Mouse (Mus musculus) megakaryocyte, embryonic 14.5 days (primary cell): ENCODE measurements around the gene Tmem198b. TPM values are rescaled to one million over a fixed set of nuclear protein-coding genes. Genes with fewer than 3 reads are reported as not detected.

Experiments used
- H3K27me3 ChIP-seq: replicated peaks from 2 replicates; pipeline ENCODE3; 2012; ENCODE audit warnings: inconsistent platforms
- H3K36me3 ChIP-seq: replicated peaks from 2 replicates; pipeline ENCODE3; 2012; ENCODE audit warnings: low read length, inconsistent platforms, mixed read lengths
- H3K4me1 ChIP-seq: 2 replicates; pipeline ENCODE4 v1.6.1; 2012; ENCODE audit warnings: inconsistent platforms
- H3K4me3 ChIP-seq: replicated peaks from 2 replicates; pipeline ENCODE3; 2012; ENCODE audit warnings: moderate library complexity, mild to moderate bottlenecking, inconsistent platforms
- H3K9me3 ChIP-seq: 2 replicates; pipeline ENCODE4 v1.6.1; 2012; ENCODE audit warnings: inconsistent platforms
- FLI1 ChIP-seq: IDR thresholded peaks from 2 replicates; pipeline ENCODE4 v1.6.1; 2012; ENCODE audit warnings: low read length, inconsistent platforms, mixed read lengths
- GATA1 ChIP-seq: IDR thresholded peaks from 3 replicates; pipeline ENCODE4 v1.6.1; 2012; ENCODE audit warnings: mixed read lengths, low read length, inconsistent platforms, borderline replicate concordance
- polyA plus RNA-seq: library from polyadenylated mRNA; stranded (reverse); fragments of >175 nt; gene quantifications from 2 replicates; pipeline ENCODE4 v1.2.3, GENCODE M21; 2012; ENCODE audit warnings: low replicate concordance; ENCODE audit not compliant: insufficient read depth

Gene Tmem198b
- polyA plus RNA-seq, 1 experiment: 2.0 TPM

DNA sequence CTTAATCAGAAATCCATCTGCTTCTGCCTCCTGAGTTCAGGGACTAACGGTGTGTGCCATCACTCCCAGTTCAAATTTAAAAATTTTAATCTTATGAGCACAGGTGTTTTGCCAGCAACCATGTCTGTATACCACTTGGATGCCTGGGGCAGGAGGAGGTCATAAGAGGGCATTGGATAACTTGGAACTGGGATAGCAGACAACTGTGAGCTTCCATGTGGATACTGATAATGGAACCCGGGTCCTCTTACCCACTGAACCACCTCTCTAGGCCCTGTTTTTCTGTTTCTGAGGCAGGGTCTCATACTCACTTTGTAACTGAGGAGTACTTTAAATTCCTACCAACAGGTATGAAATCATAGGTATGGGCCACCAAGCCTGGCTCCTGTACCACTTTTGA is 25.7 kb downstream of the Tmem198b start:
- no peak for TF ChIP-seq GATA1
- H3K27me3 ChIP-seq: no peaks in the 10 kb centered on the region
- no peak overlapping the region for H3K4me3 ChIP-seq
- no peaks in the 10 kb centered on the region for H3K36me3 ChIP-seq
- H3K4me1 ChIP-seq: peaks cover 47% of the 10 kb centered on the region
- peaks cover 18% of the 10 kb centered on the region for H3K9me3 ChIP-seq

DNA sequence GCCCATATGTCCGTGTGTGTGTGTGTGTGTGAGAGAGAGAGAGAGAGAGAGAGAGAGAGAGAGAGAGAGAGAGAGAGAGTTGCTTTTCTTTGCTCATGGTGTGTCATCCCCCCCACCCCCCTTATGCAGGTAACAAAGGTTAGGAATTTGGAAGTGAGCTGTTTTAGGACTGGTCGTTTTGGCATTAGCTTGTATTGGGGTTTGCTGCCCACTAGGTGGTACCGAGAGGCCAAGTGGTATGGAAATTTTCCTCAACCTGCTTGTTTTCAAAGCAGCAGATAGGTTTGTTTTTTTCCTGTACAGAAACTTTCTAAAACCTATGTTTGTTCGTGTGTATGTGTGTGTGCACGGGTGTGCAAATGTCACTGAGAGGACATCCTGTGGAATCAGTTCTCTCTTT is 30.5 kb downstream of the Tmem198b start:
- Histone ChIP-seq H3K27me3 (no peaks in the 10 kb centered on the region), H3K4me1 (peaks cover 20% of the 10 kb centered on the region), H3K36me3 (peaks cover 9% of the 10 kb centered on the region), H3K9me3 (peaks cover 4% of the 10 kb centered on the region; the same call in 1 of the 2 replicates), H3K4me3 (no peak overlapping the region)
- TF ChIP-seq GATA1 (no peak), FLI1 (no peak)

DNA sequence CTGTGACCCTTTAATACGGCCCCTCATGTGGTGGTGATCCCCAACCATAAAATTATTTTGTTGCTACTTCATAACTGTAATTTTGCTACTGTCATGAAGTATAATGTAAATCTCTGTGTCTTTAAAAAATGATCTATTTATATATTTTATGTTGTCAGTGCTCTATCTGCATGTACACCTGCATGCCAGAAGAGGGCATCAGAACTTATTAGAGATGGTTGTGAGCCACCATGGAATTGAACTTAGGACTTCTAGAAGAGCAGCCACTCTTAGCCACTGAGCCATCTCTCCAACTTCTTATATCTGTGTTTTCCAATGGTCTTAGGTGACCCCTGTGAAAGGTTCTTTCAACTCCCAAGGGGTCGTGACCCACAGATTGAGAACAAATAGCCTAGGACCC is 31.3 kb downstream of the Tmem198b start:
- Histone ChIP-seq H3K36me3 (peaks cover 14% of the 10 kb centered on the region), H3K9me3 (peaks cover 4% of the 10 kb centered on the region; the same call in 1 of the 2 replicates), H3K4me1 (peaks cover 14% of the 10 kb centered on the region), H3K4me3 (no peak overlapping the region), H3K27me3 (no peaks in the 10 kb centered on the region)
- no peak for TF ChIP-seq GATA1
- TF ChIP-seq FLI1: no peak

Other genes with a start within 250 kb of the Tmem198b start
- 407 and 451 TPM in 2 replicates for gene Pa2g4, start 238.4 kb downstream of the Tmem198b start, polyA plus RNA-seq
- 0.08 TPM in 1 of 2 replicates, not detected in the other for gene Erbb3, start 214.7 kb downstream of the Tmem198b start, polyA plus RNA-seq
- gene Rps26, start 177.6 kb downstream of the Tmem198b start, polyA plus RNA-seq: 3,363 and 5,964 TPM in 2 replicates
- gene Ikzf4, start 158.4 kb downstream of the Tmem198b start, polyA plus RNA-seq: 0.37 TPM in 1 of 2 replicates, not detected in the other
- gene Suox, start 130.3 kb downstream of the Tmem198b start, polyA plus RNA-seq: 0.36 TPM in 1 of 2 replicates, not detected in the other
- gene Rab5b, start 108.1 kb downstream of the Tmem198b start, polyA plus RNA-seq: 3.1 and 11.0 TPM in 2 replicates
- 0.20 TPM in 1 of 2 replicates, not detected in the other for gene Pmel, start 100.2 kb downstream of the Tmem198b start, polyA plus RNA-seq
- gene Cdk2, start 99.3 kb downstream of the Tmem198b start, polyA plus RNA-seq: 3.6 and 5.7 TPM in 2 replicates
- 2.8 and 4.7 TPM in 2 replicates for gene Dgka, start 59.5 kb downstream of the Tmem198b start, polyA plus RNA-seq
- gene Pym1, start 56.5 kb downstream of the Tmem198b start, polyA plus RNA-seq: 123 and 134 TPM in 2 replicates
- 3.4 TPM in 1 of 2 replicates, not detected in the other for gene Mmp19, start 13.5 kb downstream of the Tmem198b start, polyA plus RNA-seq
- 13.4 and 18.2 TPM in 2 replicates for gene Dnajc14, start 308 bp downstream of the Tmem198b start, polyA plus RNA-seq
- 13.5 TPM in 1 of 2 replicates, not detected in the other for gene Sarnp, start 13.0 kb upstream of the Tmem198b start, polyA plus RNA-seq
- 13.9 TPM in 1 of 2 replicates, not detected in the other for gene Ormdl2, start 17.3 kb upstream of the Tmem198b start, polyA plus RNA-seq
- 0.18 TPM in 1 of 2 replicates, not detected in the other for gene Gdf11, start 87.3 kb upstream of the Tmem198b start, polyA plus RNA-seq
- gene Cd63, start 96.6 kb upstream of the Tmem198b start, polyA plus RNA-seq: 17.7 and 57.2 TPM in 2 replicates
- gene Rdh5, start 118.5 kb upstream of the Tmem198b start, polyA plus RNA-seq: 15.8 and 37.7 TPM in 2 replicates
- 56.5 and 587 TPM in 2 replicates for gene Bloc1s1, start 119.7 kb upstream of the Tmem198b start, polyA plus RNA-seq
- 1.1 and 1.9 TPM in 2 replicates for gene Itga7, start 129.4 kb upstream of the Tmem198b start, polyA plus RNA-seq
- gene Mettl7b, start 156.6 kb upstream of the Tmem198b start, polyA plus RNA-seq: not detected in 2 replicates
- gene Olfr9, start 185.1 kb upstream of the Tmem198b start, polyA plus RNA-seq: not detected in 2 replicates
- not detected in 2 replicates for gene Olfr763, start 206.4 kb upstream of the Tmem198b start, polyA plus RNA-seq
- gene Olfr764-ps1, start 235.5 kb upstream of the Tmem198b start, polyA plus RNA-seq: not detected in 2 replicates
- not detected in 2 replicates for gene Olfr765, start 245.6 kb upstream of the Tmem198b start, polyA plus RNA-seq